Mouse (Mus musculus): ENCODE results near the gene Atg9b.

Atg9b gene

DNA sequence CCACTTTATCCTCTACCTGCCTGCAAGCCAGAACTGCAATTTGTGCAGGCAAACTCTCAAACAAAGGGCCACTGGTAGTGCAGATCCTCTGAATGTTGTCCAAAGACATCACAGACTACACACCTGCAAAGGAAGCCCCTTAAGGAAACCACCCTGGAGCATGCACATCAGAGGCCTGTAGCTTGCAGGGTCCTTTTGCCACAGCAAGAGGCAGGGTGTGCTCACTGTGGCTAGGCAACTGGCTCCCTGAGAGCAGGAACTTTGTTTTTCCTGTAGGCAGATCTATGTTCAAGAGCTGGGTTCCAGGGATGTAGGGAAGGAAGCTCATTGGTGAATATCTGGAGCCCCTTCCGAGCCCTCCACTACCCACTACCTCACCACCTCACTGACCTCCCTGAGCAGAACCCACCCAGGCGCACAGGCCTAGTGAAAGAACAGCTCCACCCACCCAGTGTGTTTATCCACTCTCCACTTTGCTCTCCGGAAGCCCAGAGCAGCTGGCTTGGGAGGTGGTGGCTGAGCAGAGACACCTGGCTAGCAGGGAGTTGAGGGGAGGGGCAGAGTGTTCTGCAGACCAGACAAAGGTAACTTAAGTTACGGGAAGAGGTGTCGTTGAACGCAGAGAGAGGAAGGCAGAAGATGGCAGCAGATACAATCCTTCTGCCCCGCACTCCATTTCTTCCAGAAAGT, 44.6 kb downstream of the Atg9b start:
- no peak for DNase-seq

- no peak for DNase-seq
Observed at GRCm38 (mm10) chr5:24346313-24346712, 45.6 kb downstream of the Atg9b start.

DNA sequence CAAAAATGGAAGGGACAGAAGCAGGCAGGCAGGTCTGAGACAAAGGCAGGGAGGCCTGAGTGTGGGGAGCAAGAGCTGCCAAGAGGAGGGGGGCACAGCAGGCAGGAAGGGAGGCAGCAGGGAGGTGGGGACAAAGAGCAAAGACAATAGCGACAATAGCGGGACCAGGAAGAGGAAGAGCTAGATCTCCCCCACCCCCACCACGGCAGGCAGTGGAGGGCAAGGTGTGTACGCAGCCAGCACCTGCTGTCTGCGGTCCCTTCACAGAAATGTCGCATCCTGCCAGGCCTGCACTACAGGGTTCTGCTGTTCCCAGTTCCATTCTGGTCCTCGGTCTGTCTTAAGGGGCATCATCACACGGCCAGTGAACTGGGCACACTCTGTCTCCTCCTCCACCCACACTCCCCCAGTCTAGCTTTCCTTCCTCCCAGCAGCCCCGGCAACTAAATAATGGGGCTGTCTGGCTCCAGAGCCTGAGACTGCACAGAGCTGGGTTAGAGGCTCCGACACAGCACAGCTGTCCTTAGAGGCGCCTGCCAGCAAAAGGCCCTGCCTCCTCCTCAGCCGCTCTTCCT, 47.4 kb downstream of the Atg9b start:
- DNase-seq: no peak

GRCm38 (mm10) chr5:24343977-24344436, 47.9 kb downstream of the Atg9b start:
- no peak for DNase-seq

DNA sequence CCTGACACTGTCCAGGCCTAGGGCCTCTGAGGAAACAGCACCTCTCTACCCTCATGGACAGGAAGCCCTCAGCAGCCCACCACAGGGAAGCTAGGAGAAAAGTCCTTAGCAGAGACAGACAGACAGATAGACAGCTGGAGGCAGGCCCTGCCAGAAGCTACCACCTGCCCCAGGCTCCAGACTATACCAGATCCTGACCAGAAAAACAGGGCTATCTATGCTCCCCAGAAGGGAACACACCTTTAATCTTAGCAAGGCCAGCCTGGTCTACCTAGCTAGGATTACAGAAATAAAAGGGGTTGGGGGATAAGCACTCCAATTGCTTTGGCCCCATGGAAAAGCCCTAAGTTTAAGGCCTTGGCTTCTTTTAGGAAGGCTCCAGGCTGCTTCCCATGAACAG, 48.6 kb downstream of the Atg9b start:
- no peak for DNase-seq

DNA sequence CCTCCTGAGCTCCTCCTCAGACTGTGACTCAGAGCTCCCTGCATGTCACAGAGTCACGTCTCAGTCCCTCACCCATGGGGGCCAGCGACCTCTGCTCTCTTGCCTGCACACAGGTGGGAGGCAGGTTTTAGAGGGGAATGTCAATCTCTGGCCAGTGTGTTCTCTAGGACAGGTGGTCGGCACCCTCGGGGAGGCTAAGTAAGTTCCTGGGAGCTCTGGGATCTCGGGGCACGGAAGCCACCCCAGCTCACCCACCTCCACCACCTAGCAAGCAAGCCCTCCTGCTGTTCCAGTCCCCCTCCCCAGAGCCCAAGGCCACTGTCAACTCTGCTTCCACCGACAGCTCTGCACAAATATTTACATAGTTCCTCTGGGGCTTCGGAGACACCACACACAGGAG, 49.0 kb downstream of the Atg9b start:
- DNase-seq: no peak

GRCm38 (mm10) chr5:24342205-24342963, 49.6 kb downstream of the Atg9b start:
- DNase-seq: no peak

- peak; percentile 32 for DNase-seq
Observed at GRCm38 (mm10) chr5:24337821-24338220, 54.1 kb downstream of the Atg9b start.

GRCm38 (mm10) chr5:24337366-24337765, 54.6 kb downstream of the Atg9b start:
- DNase-seq: no peak

- DNase-seq: peak; percentile 37
Observed at GRCm38 (mm10) chr5:24335888-24336511, 55.9 kb downstream of the Atg9b start.

DNA sequence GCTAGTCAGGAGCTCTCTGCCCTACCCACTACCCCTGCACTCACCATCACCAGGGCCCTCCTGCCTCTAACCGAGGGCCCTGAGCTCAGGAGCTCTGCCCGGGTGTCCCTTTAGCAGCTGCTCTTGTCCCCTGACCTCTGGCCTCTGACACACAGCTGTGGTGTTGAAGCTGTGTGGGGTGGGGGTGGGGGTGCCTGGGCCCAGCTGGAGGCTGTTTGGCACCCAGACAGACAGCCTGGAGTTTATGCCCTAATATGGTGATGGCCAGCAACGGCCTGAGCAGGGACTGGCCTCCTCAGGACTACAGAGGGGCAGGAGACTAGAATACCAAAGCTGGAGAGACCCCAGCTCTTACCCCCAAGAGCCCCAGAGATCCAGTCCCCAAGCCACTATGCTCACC, 57.2 kb downstream of the Atg9b start:
- no peak for DNase-seq
